Mouse (Mus musculus) neural tube, embryonic 15.5 days (tissue): ENCODE measurements around the gene Lefty1. TPM values are rescaled to one million over a fixed set of nuclear protein-coding genes. Genes with fewer than 3 reads are reported as not detected.

ENCODE experiments used
- ATAC-seq: fragments of 200-750 bp; cut with Nextera tagmentation; 2 replicates; pipeline ENCODE4 v1.8.0; 2017; ENCODE audit warnings: mild to moderate bottlenecking, moderate TSS enrichment, moderate library complexity; ENCODE audit not compliant: low FRiP score
- H3K27ac ChIP-seq: fragments of 300-500 bp; sonication (generic); replicated peaks from 2 replicates; pipeline ENCODE4 v1.5.1; 2015; ENCODE audit warnings: mild to moderate bottlenecking, inconsistent platforms
- H3K27me3 ChIP-seq: fragments of 300-500 bp; sonication (generic); replicated peaks from 2 replicates; pipeline ENCODE4 v1.6.1; 2015; ENCODE audit warnings: inconsistent platforms
- H3K36me3 ChIP-seq: fragments of 300-500 bp; sonication (generic); 2 replicates; pipeline ENCODE4 v1.6.1; 2015; ENCODE audit warnings: inconsistent platforms
- H3K4me1 ChIP-seq: fragments of 300-500 bp; sonication (generic); 2 replicates; pipeline ENCODE4 v1.6.1; 2015; ENCODE audit warnings: inconsistent platforms
- H3K4me2 ChIP-seq: fragments of 300-500 bp; sonication (generic); 2 replicates; pipeline ENCODE4 v1.6.1; 2015; ENCODE audit warnings: inconsistent platforms, mild to moderate bottlenecking, moderate library complexity
- H3K4me3 ChIP-seq: fragments of 300-500 bp; sonication (generic); replicated peaks from 2 replicates; pipeline ENCODE4 v1.5.1; 2015; ENCODE audit warnings: mild to moderate bottlenecking, inconsistent platforms
- H3K9ac ChIP-seq: fragments of 300-500 bp; sonication (generic); replicated peaks from 2 replicates; pipeline ENCODE4 v1.6.1; 2015; ENCODE audit warnings: mild to moderate bottlenecking, inconsistent platforms
- H3K9me3 ChIP-seq: fragments of 300-500 bp; sonication (generic); replicated peaks from 2 replicates; pipeline ENCODE4 v1.6.1; 2016; ENCODE audit warnings: inconsistent platforms
- WGBS: fragments of 180-500 bp; shearing (Covaris S2); methylation state at CpG from one replicate; pipeline ENCODE4 v1.1.7; 2015; ENCODE audit warnings: mixed read lengths; 5-methylcytosine and 5-hydroxymethylcytosine counted together
- polyA plus RNA-seq: library from polyadenylated mRNA; unstranded; fragments of >200 nt; fragmentation: Nextera tagmentation; extraction: Ambion mirVana; gene quantifications from 2 replicates; pipeline ENCODE4 v1.2.1, GENCODE M21; 2015

Lefty1 gene
- polyA plus RNA-seq, 1 experiment from 2014 or later, result 0.22 TPM

DNA sequence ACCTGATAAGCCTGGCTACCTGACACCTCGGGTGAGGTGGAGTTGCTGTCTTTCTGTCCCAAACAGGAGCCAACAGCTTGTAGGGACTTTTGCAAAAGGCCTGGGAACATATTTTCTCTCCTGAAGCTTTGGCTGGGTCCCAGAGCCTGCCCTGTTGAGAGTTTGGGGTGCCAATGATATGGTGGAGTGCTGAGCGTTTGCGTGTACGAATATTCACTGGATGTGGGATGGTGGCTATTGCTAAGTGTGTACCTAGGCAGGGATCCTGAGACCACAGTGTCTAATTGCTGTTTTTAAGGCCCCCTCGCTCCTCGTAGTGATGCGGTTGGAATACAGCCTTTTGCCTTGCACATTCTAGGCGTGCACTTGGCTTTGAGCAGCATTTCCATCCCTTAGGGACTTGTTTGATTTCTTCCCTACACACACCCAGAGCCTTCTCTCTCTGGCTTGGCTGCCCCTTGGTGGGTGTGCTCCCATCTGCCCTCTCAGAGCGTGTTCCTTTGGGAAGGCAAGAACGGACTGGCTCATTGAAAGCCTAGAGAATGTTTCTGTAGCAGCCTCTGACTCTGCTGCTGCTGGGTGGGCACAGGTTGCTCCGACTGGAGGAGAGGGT lies 8.3 kb downstream of the Lefty1 start:
- peaks cover 25% of the 10 kb centered on the region for H3K4me1 ChIP-seq
- H3K4me3 ChIP-seq, result peak overlapping the region; percentile 53
- 37% methylated on average over 11 of the region's 11 CpGs for WGBS
- peak overlapping the region; percentile 93 for H3K4me2 ChIP-seq
- H3K27me3 ChIP-seq, result peaks cover 43% of the 10 kb centered on the region
- no peaks in the 10 kb centered on the region for H3K9me3 ChIP-seq
- no peak overlapping the region for H3K27ac ChIP-seq
- ATAC-seq, result no peak
- no peaks in the 10 kb centered on the region for H3K36me3 ChIP-seq
- no peak overlapping the region for H3K9ac ChIP-seq

- no peak overlapping the region for H3K27ac ChIP-seq
- H3K4me3 ChIP-seq, result no peak overlapping the region
- H3K36me3 ChIP-seq, result no peaks in the 10 kb centered on the region
- no peak overlapping the region for H3K4me2 ChIP-seq
- peaks cover 25% of the 10 kb centered on the region for H3K4me1 ChIP-seq
- no peak for ATAC-seq
- no peak overlapping the region for H3K9ac ChIP-seq
- H3K9me3 ChIP-seq, result no peaks in the 10 kb centered on the region
- H3K27me3 ChIP-seq, result peaks cover 42% of the 10 kb centered on the region
- WGBS, result 74% methylated on average over 1 of the region's 1 CpGs
Observed at GRCm38 (mm10) chr1:180943896-180944295, 9.1 kb downstream of the Lefty1 start.

DNA sequence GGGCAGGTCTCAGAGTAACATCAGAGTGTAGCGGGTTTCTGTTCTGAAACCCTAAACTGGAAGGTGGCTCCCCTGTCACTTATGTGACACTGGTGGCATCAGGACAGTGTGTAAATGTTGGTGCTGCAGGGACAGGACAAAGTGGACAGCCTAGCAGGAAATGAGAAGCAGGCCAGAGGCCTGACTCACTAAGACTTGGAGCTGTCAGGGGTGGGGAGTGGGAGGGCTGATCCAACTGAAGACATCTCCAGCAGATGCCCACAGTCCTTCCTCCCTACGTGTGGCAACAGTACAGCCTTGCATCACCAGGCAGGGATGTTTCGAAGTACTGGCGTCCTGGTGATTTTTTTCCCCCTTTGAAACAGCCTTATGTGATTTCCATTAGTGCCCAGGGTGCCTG lies 9.7 kb downstream of the Lefty1 start:
- Histone ChIP-seq H3K36me3 (no peaks in the 10 kb centered on the region), H3K4me2 (no peak overlapping the region), H3K9me3 (no peaks in the 10 kb centered on the region), H3K4me1 (peaks cover 25% of the 10 kb centered on the region), H3K9ac (no peak overlapping the region), H3K27ac (no peak overlapping the region), H3K4me3 (no peak overlapping the region), H3K27me3 (peaks cover 42% of the 10 kb centered on the region)
- WGBS, result 83% methylated on average over 4 of the region's 4 CpGs
- ATAC-seq, result no peak

GRCm38 (mm10) chr1:180945001-180945980 lies 10.5 kb downstream of the Lefty1 start:
- Histone ChIP-seq H3K4me1 (peaks cover 25% of the 10 kb centered on the region), H3K36me3 (no peaks in the 10 kb centered on the region), H3K9me3 (no peaks in the 10 kb centered on the region), H3K4me3 (no peak overlapping the region), H3K27me3 (peaks cover 42% of the 10 kb centered on the region), H3K27ac (no peak overlapping the region), H3K9ac (no peak overlapping the region), H3K4me2 (peak overlapping the region; percentile 34)
- ATAC-seq, result peak; percentile 53; the same call in 1 of the 2 replicates
- WGBS, result 29% methylated on average over 20 of the region's 20 CpGs

GRCm38 (mm10) chr1:180946448-180946847 lies 11.6 kb downstream of the Lefty1 start:
- Histone ChIP-seq H3K4me2 (no peak overlapping the region), H3K9ac (no peak overlapping the region), H3K9me3 (no peaks in the 10 kb centered on the region), H3K27ac (no peak overlapping the region), H3K36me3 (no peaks in the 10 kb centered on the region), H3K4me3 (no peak overlapping the region), H3K4me1 (peaks cover 25% of the 10 kb centered on the region), H3K27me3 (peaks cover 31% of the 10 kb centered on the region)
- WGBS, result 86% methylated on average over 6 of the region's 6 CpGs
- no peak for ATAC-seq

- no peak for ATAC-seq
- H3K27ac ChIP-seq, result no peak overlapping the region
Observed at GRCm38 (mm10) chr1:180952085-180952746, 17.4 kb downstream of the Lefty1 start.

DNA sequence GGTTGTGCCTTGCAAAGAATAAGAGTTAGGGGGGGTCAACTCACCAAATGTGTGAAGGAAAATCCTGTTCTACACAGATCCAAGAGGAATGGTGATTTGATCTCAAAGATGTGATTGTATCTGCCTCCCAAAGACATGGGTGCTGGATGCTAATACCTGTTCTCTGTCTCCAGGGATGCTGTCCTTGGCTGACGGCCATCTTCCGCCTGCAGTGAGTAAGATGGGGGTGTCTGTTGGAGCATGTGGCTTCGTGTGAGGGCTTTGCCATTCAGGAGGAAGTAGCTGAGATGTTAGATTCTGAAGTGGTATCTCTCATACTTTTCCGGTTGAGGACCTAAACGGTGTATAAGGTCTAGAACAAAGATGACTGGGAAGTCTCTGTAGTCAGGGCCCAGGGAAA lies 18.0 kb downstream of the Lefty1 start:
- H3K4me1 ChIP-seq, result no peaks in the 10 kb centered on the region
- no peaks in the 10 kb centered on the region for H3K9me3 ChIP-seq
- no peak overlapping the region for H3K9ac ChIP-seq
- H3K36me3 ChIP-seq, result no peaks in the 10 kb centered on the region
- no peak for ATAC-seq
- no peak overlapping the region for H3K4me2 ChIP-seq
- no peaks in the 10 kb centered on the region for H3K27me3 ChIP-seq
- 91% methylated on average over 5 of the region's 5 CpGs for WGBS
- H3K27ac ChIP-seq, result no peak overlapping the region
- H3K4me3 ChIP-seq, result no peak overlapping the region

More at GRCm38 (mm10) chr1:180952085-180952746, 17.4 kb downstream of the Lefty1 start:
- Histone ChIP-seq H3K4me3 (no peak overlapping the region), H3K4me1 (no peaks in the 10 kb centered on the region), H3K9ac (no peak overlapping the region), H3K9me3 (no peaks in the 10 kb centered on the region), H3K27me3 (no peaks in the 10 kb centered on the region), H3K36me3 (no peaks in the 10 kb centered on the region), H3K4me2 (no peak overlapping the region)
- WGBS, result 83% methylated on average over 6 of the region's 6 CpGs

DNA sequence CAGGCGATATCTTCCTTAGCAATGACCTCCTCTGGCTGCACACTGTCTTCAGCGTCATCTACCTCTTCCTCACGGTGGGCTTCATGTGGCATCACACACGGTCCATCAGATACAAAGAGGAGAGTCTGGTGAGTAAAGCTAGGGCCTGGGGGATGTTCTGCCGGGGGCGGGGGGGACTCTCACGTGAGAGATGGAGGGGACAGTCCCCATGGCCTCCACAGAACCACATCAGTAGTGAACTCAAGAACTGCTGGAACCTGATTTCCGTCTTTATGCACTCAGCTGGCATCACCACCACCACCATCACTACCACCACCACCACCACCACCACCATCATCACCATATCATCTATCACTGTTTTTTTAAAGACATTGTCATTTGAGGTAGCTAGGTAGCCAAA lies 21.6 kb downstream of the Lefty1 start:
- Histone ChIP-seq H3K4me2 (no peak overlapping the region), H3K9ac (no peak overlapping the region), H3K27me3 (no peaks in the 10 kb centered on the region), H3K4me1 (no peaks in the 10 kb centered on the region), H3K36me3 (no peaks in the 10 kb centered on the region), H3K27ac (no peak overlapping the region), H3K4me3 (no peak overlapping the region), H3K9me3 (no peaks in the 10 kb centered on the region)
- 95% methylated on average over 8 of the region's 8 CpGs for WGBS
- no peak for ATAC-seq

GRCm38 (mm10) chr1:180956973-180957381 lies 22.2 kb downstream of the Lefty1 start:
- Histone ChIP-seq H3K9ac (no peak overlapping the region), H3K27ac (no peak overlapping the region), H3K9me3 (no peaks in the 10 kb centered on the region), H3K4me1 (no peaks in the 10 kb centered on the region), H3K27me3 (no peaks in the 10 kb centered on the region), H3K36me3 (no peaks in the 10 kb centered on the region), H3K4me2 (no peak overlapping the region), H3K4me3 (no peak overlapping the region)
- 89% methylated on average over 8 of the region's 8 CpGs for WGBS
- no peak for ATAC-seq

DNA sequence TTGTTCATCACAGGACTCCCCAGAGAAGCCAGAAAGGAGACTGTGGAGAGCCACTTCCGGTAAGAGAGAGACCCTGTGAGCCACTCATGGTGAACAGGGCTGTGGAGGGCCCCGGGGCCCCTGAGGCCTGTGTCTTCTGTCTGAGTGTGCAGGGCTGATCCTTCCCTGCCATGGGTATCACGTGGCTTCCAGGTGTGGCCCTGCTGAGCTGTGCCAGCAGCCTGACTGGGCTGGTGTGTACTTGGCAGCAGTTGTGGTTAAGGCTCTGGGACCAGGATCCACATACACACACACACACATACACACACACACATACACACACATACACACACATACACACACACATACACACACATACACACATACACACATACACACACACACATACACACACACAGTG lies 23.2 kb downstream of the Lefty1 start:
- Histone ChIP-seq H3K9ac (no peak overlapping the region), H3K27ac (no peak overlapping the region), H3K4me2 (no peak overlapping the region), H3K4me1 (no peaks in the 10 kb centered on the region), H3K4me3 (no peak overlapping the region), H3K36me3 (no peaks in the 10 kb centered on the region), H3K27me3 (no peaks in the 10 kb centered on the region), H3K9me3 (no peaks in the 10 kb centered on the region)
- no peak for ATAC-seq
- WGBS, result 90% methylated on average over 3 of the region's 3 CpGs

DNA sequence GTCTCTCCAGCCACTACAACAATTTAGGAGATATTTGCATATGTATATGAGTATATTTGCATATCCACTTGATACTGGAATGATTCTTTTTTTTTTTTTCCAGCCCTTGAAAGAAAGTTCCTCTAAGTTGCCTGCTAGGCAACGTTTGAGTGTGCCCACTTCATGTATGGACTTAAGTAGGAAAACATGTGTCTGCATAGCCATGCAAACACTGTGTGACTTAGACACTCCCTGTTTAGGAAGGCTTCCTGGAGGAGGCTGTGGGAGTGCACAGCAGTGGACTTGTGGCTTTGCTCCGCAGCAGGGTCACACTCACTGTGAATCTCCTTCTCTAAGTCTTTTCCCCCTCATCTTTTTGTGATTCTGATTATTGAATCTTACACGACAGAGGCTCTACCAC lies 24.0 kb downstream of the Lefty1 start:
- 61% methylated on average over 3 of the region's 3 CpGs for WGBS
- no peaks in the 10 kb centered on the region for H3K27me3 ChIP-seq
- no peak overlapping the region for H3K27ac ChIP-seq
- H3K4me2 ChIP-seq, result no peak overlapping the region
- no peak overlapping the region for H3K9ac ChIP-seq
- no peak for ATAC-seq
- no peak overlapping the region for H3K4me3 ChIP-seq
- H3K4me1 ChIP-seq, result no peaks in the 10 kb centered on the region
- no peaks in the 10 kb centered on the region for H3K36me3 ChIP-seq
- H3K9me3 ChIP-seq, result no peaks in the 10 kb centered on the region
